Mouse (Mus musculus) bone marrow macrophage, adult 2 months (primary cell): ENCODE data around the gene Tkfc.

Experiments used
- CTCF ChIP-seq: IDR thresholded peaks from 2 replicates; pipeline ENCODE4 v1.5.1; 2012; ENCODE audit warnings: low read depth, mild to moderate bottlenecking, low read length, moderate library complexity
- POLR2A ChIP-seq: IDR thresholded peaks from 2 replicates; pipeline ENCODE4 v1.6.1; 2012; ENCODE audit warnings: mild to moderate bottlenecking, low read depth, low read length, borderline replicate concordance

DNA sequence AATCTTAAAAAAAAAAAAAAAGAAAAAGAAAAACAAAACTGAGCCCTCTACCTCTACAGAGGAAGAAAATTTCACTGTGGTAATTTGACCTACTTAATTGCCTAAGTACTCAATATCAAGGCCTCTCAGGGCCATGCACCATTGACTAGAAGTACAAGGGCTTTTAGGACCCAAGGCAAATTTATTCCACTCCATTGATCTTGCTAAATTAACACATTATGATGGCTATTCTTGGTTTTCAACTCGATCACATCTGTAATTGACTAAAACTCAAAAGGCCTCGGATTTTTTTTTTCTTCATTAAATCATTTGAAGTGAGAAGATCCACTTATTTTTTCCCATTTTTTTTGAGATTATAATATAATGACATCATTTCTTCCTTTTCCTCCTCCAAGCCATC, 48.0 kb downstream of the Tkfc start:
- TF ChIP-seq CTCF (no peak), POLR2A (no peak)
